Mouse (Mus musculus): Measurements from ENCODE around the gene Lysmd4.

Gene Lysmd4

GRCm38 (mm10) chr7:67342067-67342625 is 119.8 kb downstream of the Lysmd4 start:
- DNase-seq (ENCODE audit: low read depth) = peak; percentile 41

- no peak for DNase-seq (ENCODE audit: low read depth)
Measured at GRCm38 (mm10) chr7:67344443-67344842, 122.1 kb downstream of the Lysmd4 start.

GRCm38 (mm10) chr7:67352989-67353388 is 130.6 kb downstream of the Lysmd4 start:
- no peak for DNase-seq (ENCODE audit: low read depth)

- DNase-seq (ENCODE audit: low read depth) = peak; percentile 75
Measured at GRCm38 (mm10) chr7:67353667-67354066, 131.3 kb downstream of the Lysmd4 start.

GRCm38 (mm10) chr7:67355870-67356269 is 133.5 kb downstream of the Lysmd4 start:
- DNase-seq (ENCODE audit: low read depth) = peak; percentile 59

Measured in 416B (cell line).